Comparison of ENCODE assay signal across 7 mouse cellular contexts in the genomic region with DNA sequence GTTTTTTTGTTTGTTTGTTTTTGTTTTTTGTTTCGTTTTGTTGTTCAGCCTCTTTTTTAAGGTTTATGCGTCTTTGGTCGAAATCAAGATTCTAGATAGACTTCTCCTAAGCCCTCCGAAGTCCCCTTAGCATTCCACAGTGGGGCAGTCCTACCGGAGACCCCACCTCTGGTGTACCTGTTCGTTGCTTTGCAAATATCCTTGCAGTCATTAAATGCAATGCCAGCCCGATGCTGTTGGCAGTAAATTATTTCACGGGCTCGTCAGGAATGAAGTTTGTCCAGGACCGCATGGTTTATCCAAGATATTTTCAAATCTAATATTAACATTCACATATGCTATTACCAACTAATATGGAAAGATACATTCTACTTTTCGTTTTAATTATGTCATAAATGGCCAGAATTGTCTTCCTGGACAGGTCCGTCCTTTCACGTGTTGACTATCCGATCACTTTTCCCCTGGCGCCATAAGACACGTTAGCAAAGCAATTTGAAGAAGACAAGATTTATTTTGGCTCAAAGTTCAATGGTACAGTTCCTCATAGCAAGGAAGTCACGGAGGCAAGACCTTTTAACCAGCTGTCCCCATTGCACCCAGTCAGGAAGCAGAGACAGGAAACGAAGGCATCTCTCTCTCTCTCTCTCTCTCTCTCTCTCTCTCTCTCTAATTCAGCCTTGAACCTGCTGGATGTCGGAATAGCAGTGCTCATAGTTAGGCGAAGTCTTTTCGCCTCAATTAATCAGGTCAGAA. TPM values are rescaled to one million over a fixed set of nuclear protein-coding genes. Genes with fewer than 3 reads are reported as not detected.
A peak's percentile ranks its signal among the peaks of the same experiment; 100 is the strongest.
DNase-seq lines count a peak whose midpoint lies in the region; ATAC-seq lines count a peak whose summit lies in the region.

No protein-coding gene starts in this region.

- H3K4me3 ChIP-seq in limb, embryonic 12.5 days (replicated peaks), result peak overlapping the region; percentile 66
- H3K4me3 ChIP-seq in neural tube, embryonic 12.5 days, result peak overlapping the region; percentile 67

- no peaks in the 10 kb centered on the region for H3K27me3 ChIP-seq in limb, embryonic 12.5 days
- H3K27me3 ChIP-seq in neural tube, embryonic 12.5 days (replicated peaks), result no peaks in the 10 kb centered on the region

- intact Hi-C loops in heart, postnatal 10 days (cut with DNase I), result loop anchor here (5.0 to 10.0 kb wide), 3 partner anchors 527 to 1245 kb away; partner anchors contain the start of genes Nrip1 and Usp25

- ATAC-seq in limb, embryonic 12.5 days (ENCODE audit: insufficient number of reproducible peaks, insufficient read depth, low FRiP score, low TSS enrichment, low read depth), result peak; percentile 61; the same call in 1 of the 2 replicates
- peak; percentile 62 for ATAC-seq in neural tube, embryonic 12.5 days (ENCODE audit: low FRiP score, low read depth)

- DNase-seq in 416B (ENCODE audit: low read depth), result peak; percentile 81
- DNase-seq in CD4-positive helper T cell, adult 2 months (ENCODE audit: low read depth, low spot score), result peak; percentile 64
- DNase-seq in embryo, embryonic 11 days, result peak; percentile 9
- DNase-seq in heart, postnatal 10 days, result peak; percentile 18 to 23
- DNase-seq in testis, postnatal 10 days (ENCODE audit: low spot score), result no peak

- H3K9ac ChIP-seq in limb, embryonic 12.5 days (replicated peaks), result 0 out of 2 replicates have a peak overlapping the region, but pooled peaks have one; percentile 19
- peak overlapping the region; percentile 1; the same call in 1 of the 2 replicates for H3K9ac ChIP-seq in neural tube, embryonic 12.5 days

- 22% methylated on average over 21 of the region's 21 CpGs for WGBS in limb, embryonic 12.5 days
- 23% methylated on average over 21 of the region's 21 CpGs for WGBS in neural tube, embryonic 12.5 days

- peak overlapping the region; percentile 61 for H3K4me2 ChIP-seq in limb, embryonic 12.5 days
- peak overlapping the region; percentile 55 for H3K4me2 ChIP-seq in neural tube, embryonic 12.5 days (replicated peaks)

- H3K9me3 ChIP-seq in limb, embryonic 12.5 days, result no peaks in the 10 kb centered on the region
- no peaks in the 10 kb centered on the region for H3K9me3 ChIP-seq in neural tube, embryonic 12.5 days

- peaks cover 6% of the 10 kb centered on the region; the same call in 1 of the 2 replicates for H3K4me1 ChIP-seq in limb, embryonic 12.5 days (replicated peaks)
- H3K4me1 ChIP-seq in neural tube, embryonic 12.5 days, result no peaks in the 10 kb centered on the region; the same call in none of the 2 replicates

- peak overlapping the region; percentile 74 for H3K27ac ChIP-seq in limb, embryonic 12.5 days
- no peak overlapping the region for H3K27ac ChIP-seq in neural tube, embryonic 12.5 days

- peaks cover 23% of the 10 kb centered on the region for H3K36me3 ChIP-seq in limb, embryonic 12.5 days
- H3K36me3 ChIP-seq in neural tube, embryonic 12.5 days, result peaks cover 21% of the 10 kb centered on the region

RNA-seq across cellular contexts. Expression of gene Hspa13, which starts 0.5 kb away (rescaled TPM):
- 10 to 100 TPM; 17.6 to 18.4 TPM for total RNA-seq in heart, postnatal 10 days (2021)
- polyA plus RNA-seq in limb, embryonic 12.5 days (2016; fragmentation: Nextera tagmentation; extraction: Ambion mirVana), result 36.2 and 39.0 TPM in 2 replicates
- polyA plus RNA-seq in neural tube, embryonic 12.5 days (2016; fragmentation: Nextera tagmentation; extraction: Ambion mirVana), result 34.1 and 34.4 TPM in 2 replicates
